Mouse (Mus musculus) CH12.LX (cell line): ENCODE data around the gene Stx5a. TPM values are rescaled to one million over a fixed set of nuclear protein-coding genes. Genes with fewer than 3 reads are reported as not detected.

ENCODE experiments used
- DNase-seq: peaks from one replicate; pipeline ENCODE4 v3.0.0-alpha.2; 2013; ENCODE audit errors: extremely low read depth
- H3K27ac ChIP-seq: 2 replicates; pipeline ENCODE4 v1.5.1; 2012; ENCODE audit warnings: low read depth, mild to moderate bottlenecking, control low read depth, moderate library complexity; ENCODE audit not compliant: insufficient read depth
- H3K27me3 ChIP-seq: replicated peaks from 2 replicates; pipeline ENCODE3; 2012; ENCODE audit warnings: inconsistent platforms
- H3K36me3 ChIP-seq, 2 experiments: replicated peaks in 1 of 2; 2 replicates each; pipeline versions ENCODE3 to v1.6.1; 2012; ENCODE audit warnings: inconsistent platforms in 1 of 2, low read length in 1 of 2, mild to moderate bottlenecking in 1 of 2, mixed read lengths in 1 of 2, moderate library complexity in 1 of 2; ENCODE audit not compliant: control insufficient read depth in 1 of 2, insufficient read depth in 1 of 2
- H3K4me1 ChIP-seq, 2 experiments: 2 replicates each; pipeline ENCODE4 v1.6.1; 2012; ENCODE audit warnings: inconsistent platforms in 1 of 2, moderate library complexity in 1 of 2; ENCODE audit not compliant: insufficient read depth in 2 of 2, control insufficient read depth in 1 of 2
- H3K4me2 ChIP-seq: 2 replicates; pipeline ENCODE4 v1.6.1; 2012; ENCODE audit warnings: low read depth, mild to moderate bottlenecking, control low read depth; ENCODE audit not compliant: poor library complexity, insufficient read depth, severe bottlenecking
- H3K4me3 ChIP-seq, 3 experiments: fragments of 150-350 bp in 1 of 3; sonication (generic) in 1 of 3; replicated peaks in 1 of 3; 2 replicates each; pipeline versions ENCODE3 to v1.5.1; 2011 to 2012; ENCODE audit warnings: low read depth in 2 of 3, low read length in 2 of 3, mild to moderate bottlenecking in 2 of 3, moderate library complexity in 2 of 3, control low read depth in 1 of 3, improper control_type of control experiment in 1 of 3, inconsistent platforms in 1 of 3, mixed read lengths in 1 of 3; ENCODE audit not compliant: poor library complexity in 1 of 3
- H3K79me2 ChIP-seq: replicated peaks from 2 replicates; pipeline ENCODE4 v1.6.1; 2012; ENCODE audit warnings: mild to moderate bottlenecking, moderate library complexity; ENCODE audit not compliant: control insufficient read depth, poor library complexity, insufficient read depth, severe bottlenecking; ENCODE audit errors: extremely low read depth
- H3K9ac ChIP-seq: 2 replicates; pipeline ENCODE4 v1.6.1; 2012; ENCODE audit warnings: low read depth, mild to moderate bottlenecking, control low read depth, moderate library complexity; ENCODE audit not compliant: insufficient read depth
- H3K9me3 ChIP-seq: replicated peaks from 2 replicates; pipeline ENCODE3; 2012; ENCODE audit warnings: low read length, inconsistent platforms, mixed read lengths
- BHLHE40 ChIP-seq: IDR thresholded peaks from 2 replicates; pipeline ENCODE4 v1.6.1; 2011; ENCODE audit warnings: mild to moderate bottlenecking, low read depth, low read length, improper control_type of control experiment
- CHD1 ChIP-seq: IDR thresholded peaks from 2 replicates; pipeline ENCODE4 v1.6.1; 2012; ENCODE audit warnings: low read depth, low read length, improper control_type of control experiment, inconsistent platforms
- CHD2 ChIP-seq: IDR thresholded peaks from 2 replicates; pipeline ENCODE4 v1.6.1; 2011; ENCODE audit warnings: low read length, improper control_type of control experiment
- CTCF ChIP-seq, 2 experiments: IDR thresholded peaks in 1 of 2; conservative IDR thresholded peaks in 1 of 2; 2 replicates each; pipeline ENCODE4 v1.5.1; 2011 to 2012; ENCODE audit warnings: low read depth in 2 of 2, low read length in 2 of 2, improper control_type of control experiment in 1 of 2, inconsistent platforms in 1 of 2, mild to moderate bottlenecking in 1 of 2, moderate library complexity in 1 of 2
- E2F4 ChIP-seq: IDR thresholded peaks from 2 replicates; pipeline ENCODE4 v1.6.1; 2011; ENCODE audit warnings: low read depth, low read length, improper control_type of control experiment; ENCODE audit not compliant: insufficient replicate concordance
- ELF1 ChIP-seq: IDR thresholded peaks from 2 replicates; pipeline ENCODE4 v1.6.1; 2014; ENCODE audit warnings: low read depth, mild to moderate bottlenecking, inconsistent platforms, low read length, improper control_type of control experiment
- EP300 ChIP-seq: IDR thresholded peaks from 2 replicates; pipeline ENCODE4 v1.6.1; 2011; ENCODE audit warnings: low read length, improper control_type of control experiment
- ETS1 ChIP-seq: conservative IDR thresholded peaks from 2 replicates; pipeline ENCODE4 v1.6.1; 2012; ENCODE audit warnings: low read depth, mild to moderate bottlenecking, inconsistent platforms, low read length, improper control_type of control experiment, moderate library complexity
- GABPA ChIP-seq: IDR thresholded peaks from 2 replicates; pipeline ENCODE4 v1.6.1; 2012; ENCODE audit warnings: low read depth, low read length, improper control_type of control experiment, inconsistent platforms; ENCODE audit not compliant: insufficient replicate concordance
- HCFC1 ChIP-seq: IDR thresholded peaks from 2 replicates; pipeline ENCODE4 v1.6.1; 2012; ENCODE audit warnings: low read depth, mild to moderate bottlenecking, inconsistent platforms, low read length, improper control_type of control experiment
- JUN ChIP-seq: IDR thresholded peaks from 2 replicates; pipeline ENCODE4 v1.6.1; 2011; ENCODE audit warnings: low read depth, mild to moderate bottlenecking, low read length, improper control_type of control experiment, moderate library complexity; ENCODE audit not compliant: insufficient read depth
- JUND ChIP-seq: conservative IDR thresholded peaks from 2 replicates; pipeline ENCODE4 v1.6.1; 2011; ENCODE audit warnings: low read depth, low read length, improper control_type of control experiment
- KAT2A ChIP-seq: IDR thresholded peaks from 2 replicates; pipeline ENCODE4 v1.6.1; 2012; ENCODE audit warnings: low read length, improper control_type of control experiment, inconsistent platforms; ENCODE audit not compliant: insufficient replicate concordance
- MAFK ChIP-seq: IDR thresholded peaks from 2 replicates; pipeline ENCODE4 v1.6.1; 2011; ENCODE audit warnings: low read length, improper control_type of control experiment; ENCODE audit not compliant: insufficient replicate concordance
- MAX ChIP-seq: IDR thresholded peaks from 2 replicates; pipeline ENCODE4 v1.6.1; 2011; ENCODE audit warnings: low read length, improper control_type of control experiment
- MAZ ChIP-seq: IDR thresholded peaks from 2 replicates; pipeline ENCODE4 v1.6.1; 2012; ENCODE audit warnings: low read depth, mild to moderate bottlenecking, inconsistent platforms, low read length, improper control_type of control experiment, moderate library complexity
- MXI1 ChIP-seq: IDR thresholded peaks from 2 replicates; pipeline ENCODE4 v1.6.1; 2011; ENCODE audit warnings: mild to moderate bottlenecking, low read depth, low read length, improper control_type of control experiment
- MYC ChIP-seq: IDR thresholded peaks from 2 replicates; pipeline ENCODE4 v1.6.1; 2011; ENCODE audit warnings: low read depth, mild to moderate bottlenecking, improper control_type of control experiment, low read length
- NELFE ChIP-seq: IDR thresholded peaks from 2 replicates; pipeline ENCODE4 v1.6.1; 2011; ENCODE audit warnings: low read depth, low read length, improper control_type of control experiment
- NRF1 ChIP-seq: IDR thresholded peaks from 2 replicates; pipeline ENCODE4 v1.6.1; 2014; ENCODE audit warnings: low read depth, mild to moderate bottlenecking, inconsistent platforms, low read length, improper control_type of control experiment, moderate library complexity
- PAX5 ChIP-seq: IDR thresholded peaks from 2 replicates; pipeline ENCODE4 v1.6.1; 2012; ENCODE audit warnings: low read length, inconsistent platforms, mixed read lengths
- POLR2A ChIP-seq: IDR thresholded peaks from 2 replicates; pipeline ENCODE4 v1.6.1; 2011; ENCODE audit warnings: low read depth, mild to moderate bottlenecking, improper control_type of control experiment, low read length
- POLR2AphosphoS2 ChIP-seq: IDR thresholded peaks from 2 replicates; pipeline ENCODE4 v1.6.1; 2011; ENCODE audit warnings: low read depth, low read length, improper control_type of control experiment
- RAD21 ChIP-seq: IDR thresholded peaks from 2 replicates; pipeline ENCODE4 v1.6.1; 2011; ENCODE audit warnings: low read depth, mild to moderate bottlenecking, low read length, improper control_type of control experiment, moderate library complexity
- RCOR1 ChIP-seq: conservative IDR thresholded peaks from 2 replicates; pipeline ENCODE4 v1.6.1; 2012; ENCODE audit warnings: low read depth, mild to moderate bottlenecking, inconsistent platforms, low read length, improper control_type of control experiment
- SIN3A ChIP-seq: IDR thresholded peaks from 2 replicates; pipeline ENCODE4 v1.6.1; 2012; ENCODE audit warnings: low read length, improper control_type of control experiment, inconsistent platforms
- SMC3 ChIP-seq: IDR thresholded peaks from 2 replicates; pipeline ENCODE4 v1.6.1; 2011; ENCODE audit warnings: low read depth, low read length, improper control_type of control experiment
- TBP ChIP-seq: conservative IDR thresholded peaks from 2 replicates; pipeline ENCODE4 v1.6.1; 2011; ENCODE audit warnings: low read depth, low read length, improper control_type of control experiment
- TCF12 ChIP-seq: IDR thresholded peaks from 2 replicates; pipeline ENCODE4 v1.6.1; 2014; ENCODE audit warnings: low read depth, mild to moderate bottlenecking, inconsistent platforms, low read length, improper control_type of control experiment
- UBTF ChIP-seq: IDR thresholded peaks from 2 replicates; pipeline ENCODE4 v1.6.1; 2012; ENCODE audit warnings: low read depth, mild to moderate bottlenecking, inconsistent platforms, low read length, improper control_type of control experiment, moderate library complexity
- USF1 ChIP-seq: IDR thresholded peaks from 2 replicates; pipeline ENCODE4 v1.6.1; 2014; ENCODE audit warnings: low read depth, mild to moderate bottlenecking, inconsistent platforms, low read length, improper control_type of control experiment
- ZC3H11A ChIP-seq: IDR thresholded peaks from 2 replicates; pipeline ENCODE4 v1.6.1; 2012; ENCODE audit warnings: low read depth, mild to moderate bottlenecking, inconsistent platforms, low read length, improper control_type of control experiment
- ZKSCAN1 ChIP-seq: IDR thresholded peaks from 2 replicates; pipeline ENCODE4 v1.6.1; 2012; ENCODE audit warnings: low read depth, inconsistent platforms, low read length, improper control_type of control experiment, borderline replicate concordance
- ZMIZ1 ChIP-seq: IDR thresholded peaks from 2 replicates; pipeline ENCODE4 v1.6.1; 2012; ENCODE audit warnings: low read depth, mild to moderate bottlenecking, inconsistent platforms, low read length, improper control_type of control experiment
- ZNF384 ChIP-seq: IDR thresholded peaks from 2 replicates; pipeline ENCODE4 v1.6.1; 2012; ENCODE audit warnings: low read depth, low read length, improper control_type of control experiment, inconsistent platforms
- dilution Hi-C: fragments of 300-500 bp; cut with MboI; formaldehyde crosslinking; loops from 2 replicates; pipeline ENCODE4 v1.14.3; 2020; ENCODE audit warnings: low sequenced_read_pairs; ENCODE audit not compliant: extremely low pct_unique_long_range_greater_than_20kb, extremely low pct_ligation_motif_present
- in situ Hi-C: fragments of 300-500 bp; cut with MboI; formaldehyde crosslinking; loops from 3 replicates; pipeline ENCODE4 v1.14.3; 2019; ENCODE audit warnings: low sequenced_read_pairs, low pct_ligation_motif_present, low pct_unique_long_range_greater_than_20kb, mixed read lengths
- polyA plus RNA-seq: library from polyadenylated mRNA; unstranded; fragments of >175 nt; gene quantifications from 2 replicates; pipeline ENCODE4 v1.2.1, GENCODE M21; 2012; ENCODE audit warnings: low read depth; ENCODE audit not compliant: insufficient read length
- total RNA-seq, 2 experiments: library from RNA; depleted of rRNA; stranded (reverse); fragments of 300-350 nt in 1 of 2; fragments of >200 nt in 1 of 2; gene quantifications; 2 replicates each; pipeline ENCODE4 v1.2.3; 2012 to 2014

Gene Stx5a
- total and polyA plus RNA-seq, 3 experiments = 35.2 to 49.1 (median 48.1) TPM

DNA sequence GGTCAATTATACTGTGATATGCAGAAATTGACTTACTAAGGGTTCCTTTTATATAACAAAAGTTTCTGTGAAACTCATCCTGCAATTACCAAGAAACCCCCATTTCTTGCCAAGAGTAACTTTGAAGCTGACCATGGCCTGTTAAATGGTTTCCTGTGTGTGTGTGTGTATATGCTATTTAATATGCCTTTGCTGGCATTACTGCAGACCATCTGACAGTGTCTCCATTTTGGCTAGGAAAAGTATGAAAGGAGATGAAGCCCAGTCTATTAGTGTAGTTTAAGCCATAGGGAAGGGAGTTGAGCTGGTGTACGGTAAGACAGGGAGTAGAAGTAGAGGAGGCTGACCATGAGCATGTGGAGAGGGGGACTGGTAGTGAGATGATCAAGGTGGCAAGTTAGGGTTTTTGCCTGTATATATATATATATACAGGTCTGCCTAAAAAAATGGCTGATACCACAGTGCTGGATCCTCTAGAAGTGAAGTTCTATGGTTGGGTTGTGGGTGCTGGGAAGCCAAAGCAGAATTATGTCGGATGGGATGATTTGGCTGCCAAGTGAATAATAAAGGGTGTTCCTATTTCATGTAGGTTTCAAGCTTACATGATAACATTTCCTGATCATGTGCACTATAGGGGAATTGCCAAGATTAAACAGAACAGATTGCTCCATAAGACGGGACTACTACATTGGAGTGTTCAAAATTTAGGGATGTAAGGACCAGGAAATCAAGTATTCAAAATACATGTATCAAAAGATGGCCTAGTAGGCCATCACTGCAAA is 14.4 kb upstream of the Stx5a start (continued):
- TF ChIP-seq RAD21 = no peak
- no peak for TF ChIP-seq JUND
- TF ChIP-seq NRF1 = no peak

DNA sequence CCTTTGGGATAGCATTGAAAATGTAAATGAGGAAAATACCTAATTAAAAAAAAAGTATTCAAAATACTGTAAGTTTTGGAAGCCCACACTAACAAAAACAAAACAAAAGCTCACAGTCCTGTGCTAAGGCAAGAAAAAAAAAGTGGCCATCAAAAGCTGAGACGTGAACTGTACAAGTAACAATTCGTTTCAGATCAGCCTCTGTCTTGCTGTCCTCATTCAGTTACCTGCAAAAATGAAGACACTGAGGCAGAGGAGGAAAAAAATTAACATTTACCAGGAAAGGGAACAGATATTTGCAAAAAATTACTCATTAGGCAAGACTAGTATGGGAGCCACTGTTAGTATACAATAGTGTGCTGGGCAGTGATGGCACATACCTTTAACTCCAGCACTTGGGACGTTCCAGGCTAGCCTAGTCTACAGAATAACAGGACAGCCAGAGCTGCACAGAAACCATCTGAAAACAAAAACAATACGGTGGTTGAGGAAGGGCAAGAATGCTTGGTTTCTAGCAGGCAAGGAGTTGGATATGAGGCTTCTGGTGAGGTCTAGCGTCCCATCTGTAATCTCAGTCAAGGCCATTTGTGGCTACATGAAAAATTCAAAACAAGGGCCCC is 13.6 kb upstream of the Stx5a start:
- Histone ChIP-seq H3K9me3 (peaks cover 2% of the 10 kb centered on the region), H3K27ac (0 out of 2 replicates have a peak overlapping the region, but pooled peaks have one; percentile 19), H3K4me2 (no peak overlapping the region; the same call in 1 of the 2 replicates), H3K4me3 (no peak overlapping the region), H3K36me3 (peaks cover 26 to 34% of the 10 kb centered on the region in 2 experiments), H3K9ac (no peak overlapping the region), H3K27me3 (no peaks in the 10 kb centered on the region), H3K79me2 (peaks cover 27% of the 10 kb centered on the region), H3K4me1 (peaks cover 2 to 16% of the 10 kb centered on the region in 2 experiments; a peak in 3 of 4 replicates)
- dilution Hi-C loops (no loop called here), in situ Hi-C loops (loop anchor here (25.0 kb wide), 1 partner anchor 385 kb away; no protein-coding TSS in a partner anchor)
- DNase-seq = peak; percentile 71
- TF ChIP-seq MAZ (no peak), CHD1 (no peak), MXI1 (0 out of 2 replicates have a peak, but pooled peaks have one; percentile 33), MAX (no peak), PAX5 (no peak), JUND (no peak), ZMIZ1 (peak; percentile 86), USF1 (no peak), JUN (no peak), NRF1 (no peak), CHD2 (peak; percentile 80), KAT2A (no peak), UBTF (no peak), POLR2AphosphoS2 (peak; percentile 96; the same call in 1 of the 2 replicates), EP300 (no peak), MYC (peak; percentile 13; the same call in 1 of the 2 replicates), SMC3 (no peak), ELF1 (no peak), ZNF384 (peak; percentile 28; the same call in 1 of the 2 replicates), NELFE (peak; percentile 22; the same call in 1 of the 2 replicates), ZC3H11A (no peak), BHLHE40 (no peak), RCOR1 (no peak), SIN3A (no peak), CTCF (conservative IDR thresholded peaks at IDR 0.05 in 1 of 2, IDR thresholded peaks at IDR 0.05 in 1 of 2; ENCODE audit: low read depth in 2 of 2, low read length in 2 of 2) (no peak), E2F4 (no peak), GABPA (no peak), POLR2A (peak; percentile 71), HCFC1 (no peak), MAFK (no peak), TBP (no peak), TCF12 (no peak), ZKSCAN1 (no peak), ETS1 (no peak)
